Mouse (Mus musculus) MEL (cell line): ENCODE measurements at regions not wholly inside any gene's neighbourhood (a gene's known extent, or its start where the extent isn't known, plus 50 kb on each side); places are given as distances from the start of the nearest gene placed in this dataset.

Source experiments
- CTCF ChIP-seq, 3 experiments: IDR thresholded peaks in 2 of 3; conservative IDR thresholded peaks in 1 of 3; 2 replicates each; pipeline ENCODE4 v1.5.1; 2011 to 2012; ENCODE audit warnings: low read length in 3 of 3, low read depth in 2 of 3, mild to moderate bottlenecking in 2 of 3, improper control_type of control experiment in 1 of 3, inconsistent platforms in 1 of 3, mixed read lengths in 1 of 3, moderate library complexity in 1 of 3; ENCODE audit not compliant: control insufficient read depth in 1 of 3, insufficient read depth in 1 of 3, poor library complexity in 1 of 3, severe bottlenecking in 1 of 3
- EP300 ChIP-seq, 2 experiments: IDR thresholded peaks; 2 replicates each; pipeline ENCODE4 v1.6.1; 2011; ENCODE audit warnings: improper control_type of control experiment in 2 of 2, low read length in 2 of 2, low read depth in 1 of 2, mild to moderate bottlenecking in 1 of 2
- MAZ ChIP-seq: IDR thresholded peaks from 2 replicates; pipeline ENCODE4 v1.6.1; 2012; ENCODE audit warnings: low read depth, mild to moderate bottlenecking, inconsistent platforms, low read length, improper control_type of control experiment
- POLR2AphosphoS2 ChIP-seq: IDR thresholded peaks from 2 replicates; pipeline ENCODE4 v1.6.1; 2011; ENCODE audit warnings: low read length, improper control_type of control experiment

DNA sequence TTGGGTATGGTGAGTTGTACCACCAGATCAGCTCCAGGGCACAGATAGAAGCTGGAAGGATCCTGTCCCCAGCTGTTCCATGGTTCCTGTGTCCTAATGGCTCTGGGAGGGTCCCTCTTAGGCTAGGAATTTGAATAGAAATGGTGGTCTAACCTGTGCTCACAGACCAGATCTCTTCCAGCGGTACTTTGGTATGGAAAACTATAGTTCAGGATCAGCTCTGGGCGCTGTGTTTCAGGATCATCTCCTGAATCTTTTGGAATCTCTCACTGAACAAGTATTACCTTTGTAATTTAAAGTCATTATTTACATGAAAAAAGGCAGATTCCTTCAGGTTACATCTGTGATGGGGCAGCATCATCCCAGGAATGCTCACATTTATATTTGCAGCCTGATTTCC, 208.1 kb upstream of the Podxl start:
- TF ChIP-seq EP300 (IDR thresholded peaks at IDR 0.05; ENCODE audit: low read depth in 1 of 2, low read length in 2 of 2) (no peak), CTCF (IDR thresholded peaks at IDR 0.05 in 2 of 3, conservative IDR thresholded peaks at IDR 0.05 in 1 of 3; ENCODE audit: control insufficient read depth in 1 of 3, insufficient read depth in 1 of 3, low read depth in 2 of 3, low read length in 3 of 3, poor library complexity in 1 of 3, severe bottlenecking in 1 of 3) (no peak), MAZ (no peak), POLR2AphosphoS2 (no peak)
